Mouse (Mus musculus): ENCODE results near the gene Fyb2.

- TF ChIP-seq MAFK (IDR thresholded peaks at IDR 0.05; ENCODE audit: insufficient read depth, low read depth, low read length) (no peak), ZC3H11A (IDR thresholded peaks at IDR 0.05; ENCODE audit: borderline replicate concordance, low read depth, low read length) (no peak), CHD2 (IDR thresholded peaks at IDR 0.05; ENCODE audit: low read depth, low read length) (no peak), ZNF384 (IDR thresholded peaks at IDR 0.05; ENCODE audit: low read depth, low read length) (no peak)
Measured at GRCm38 (mm10) chr4:104902836-104903235, 10.4 kb upstream of the Fyb2 start.
